Mouse (Mus musculus) layer of hippocampus, adult 8-10 months (tissue): ENCODE measurements at regions not wholly inside any gene's neighbourhood (a gene's known extent, or its start where the extent isn't known, plus 50 kb on each side); places are given as distances from the start of the nearest gene placed in this dataset.
"Not testable (repeated sequence)": the region's sequence is repeated elsewhere in the genome, so short reads cannot be mapped to it uniquely, and the experiment has no call there.

Experiments used
- DNase-seq, 2 experiments: peaks; one replicate each; pipeline ENCODE4 v3.0.0; 2022; ENCODE audit warnings: low spot score in 2 of 2

- peak; percentile 26 to 32 for DNase-seq
Observed at GRCm38 (mm10) chr7:60492028-60492995, 352.3 kb upstream of the Snrpn start.

- DNase-seq, result not testable (repeated sequence)
Observed at GRCm38 (mm10) chr7:60487839-60488454, 347.9 kb upstream of the Snrpn start.

GRCm38 (mm10) chr7:60450074-60450603 lies 310.1 kb upstream of the Snrpn start:
- DNase-seq, result peak; percentile 3 to 22

- DNase-seq, result not testable (repeated sequence)
Observed at GRCm38 (mm10) chr7:60449239-60450073, 309.4 kb upstream of the Snrpn start.

GRCm38 (mm10) chr7:60438781-60439180 lies 298.8 kb upstream of the Snrpn start:
- DNase-seq, result no peak

GRCm38 (mm10) chr7:60391011-60391863 lies 251.2 kb upstream of the Snrpn start:
- peak; percentile 18 to 35 for DNase-seq

GRCm38 (mm10) chr7:60386957-60387356 lies 246.9 kb upstream of the Snrpn start:
- not testable (repeated sequence) for DNase-seq

GRCm38 (mm10) chr7:60374001-60374400 lies 234.0 kb upstream of the Snrpn start:
- DNase-seq, result not testable (repeated sequence)

GRCm38 (mm10) chr7:60352206-60352605 lies 212.2 kb upstream of the Snrpn start:
- not testable (repeated sequence) for DNase-seq
